Mouse (Mus musculus) MEL-GATA-1-ER (cell line): ENCODE data around the gene Zswim3.

Experiments used
- DNase-seq: peaks from one replicate; pipeline ENCODE4 v3.0.0-alpha.2; 2012; ENCODE audit warnings: low read depth; ENCODE audit errors: extremely low read depth

Gene Zswim3

DNA sequence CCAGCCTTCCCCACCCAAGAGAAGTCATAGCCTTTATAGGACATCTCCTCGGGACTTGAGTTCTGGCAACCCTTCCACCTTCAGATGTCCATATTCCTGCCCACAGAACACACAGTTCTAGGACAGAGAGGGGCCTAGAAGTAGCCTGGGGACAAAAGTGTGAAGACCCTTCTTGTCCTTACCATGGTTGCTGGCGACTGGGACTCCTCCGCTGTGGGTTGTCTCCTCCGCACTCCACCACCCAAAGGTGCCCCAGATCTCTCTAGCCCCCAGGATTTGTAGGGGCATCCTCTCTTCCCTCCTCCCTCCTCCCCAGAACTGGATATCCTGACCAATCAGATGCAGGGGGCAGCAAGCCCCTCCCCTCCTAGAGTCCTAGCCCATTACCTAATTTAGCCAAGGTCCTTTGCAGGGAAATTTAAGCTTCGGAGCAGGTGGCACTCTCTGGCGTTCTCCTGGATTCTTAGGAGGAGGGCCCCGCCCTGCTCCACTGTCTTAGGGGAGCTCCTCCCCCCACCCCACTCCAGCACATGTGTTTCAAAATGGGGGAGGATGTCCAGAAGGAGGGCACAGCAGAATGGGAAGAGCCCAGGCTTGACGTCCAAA lies 25.3 kb upstream of the Zswim3 start, which contains the start of gene Tnnc2:
Tnnc2 (minus strand) TSS at position 487 of the 606 bp plus-strand sequence.
- DNase-seq, result no peak

DNA sequence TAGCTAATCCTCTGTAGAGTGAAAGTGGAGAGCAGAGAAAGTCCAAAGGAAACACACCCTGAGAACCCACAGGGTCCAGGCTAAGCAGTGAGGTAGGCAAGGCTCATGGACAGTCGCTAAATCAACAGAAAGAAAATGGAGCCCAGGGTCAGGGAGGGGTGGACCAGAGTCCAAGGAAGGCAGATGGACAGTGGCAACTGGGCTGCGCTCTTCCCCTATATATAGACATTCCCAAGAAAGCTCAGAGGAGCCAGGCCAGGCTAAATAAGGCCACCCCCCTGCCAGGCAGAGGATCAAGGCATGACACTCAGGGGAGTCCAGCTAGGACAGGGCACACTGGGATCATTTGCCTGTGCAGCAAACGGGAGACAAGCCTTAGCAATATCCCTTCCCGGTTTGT lies 23.0 kb upstream of the Zswim3 start:
- DNase-seq, result no peak

DNA sequence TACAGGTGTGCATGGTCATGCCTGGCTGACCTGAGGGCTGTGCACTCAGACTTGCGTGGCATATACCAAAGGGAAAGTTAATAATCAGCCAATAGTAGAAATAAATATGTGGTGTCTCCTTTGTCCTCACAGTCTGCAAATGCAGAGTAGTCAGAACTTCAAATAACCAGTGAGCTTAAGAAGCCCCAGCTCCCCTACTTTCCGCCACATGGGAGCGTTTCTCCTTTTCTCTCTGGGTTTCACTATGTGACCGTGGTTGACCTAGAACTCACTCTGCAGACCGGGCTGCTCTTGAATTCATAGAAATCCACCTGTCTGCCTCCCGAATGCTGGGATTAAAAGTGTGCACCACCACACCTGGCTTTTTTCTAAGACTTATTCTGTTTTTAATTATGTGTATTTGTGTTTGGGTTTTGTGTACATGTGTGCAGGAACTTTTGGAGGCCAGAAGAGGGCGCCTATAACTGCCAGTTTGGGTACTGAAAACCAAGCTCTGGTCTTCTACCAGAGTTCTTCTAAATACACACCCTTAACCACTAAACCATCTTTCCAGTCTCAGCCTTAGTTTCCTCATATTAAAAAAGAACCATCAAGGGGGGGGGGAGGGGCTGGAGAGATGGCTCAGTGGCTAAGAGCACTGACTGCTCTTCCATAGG lies 20.8 kb upstream of the Zswim3 start:
- DNase-seq, result peak; percentile 57

DNA sequence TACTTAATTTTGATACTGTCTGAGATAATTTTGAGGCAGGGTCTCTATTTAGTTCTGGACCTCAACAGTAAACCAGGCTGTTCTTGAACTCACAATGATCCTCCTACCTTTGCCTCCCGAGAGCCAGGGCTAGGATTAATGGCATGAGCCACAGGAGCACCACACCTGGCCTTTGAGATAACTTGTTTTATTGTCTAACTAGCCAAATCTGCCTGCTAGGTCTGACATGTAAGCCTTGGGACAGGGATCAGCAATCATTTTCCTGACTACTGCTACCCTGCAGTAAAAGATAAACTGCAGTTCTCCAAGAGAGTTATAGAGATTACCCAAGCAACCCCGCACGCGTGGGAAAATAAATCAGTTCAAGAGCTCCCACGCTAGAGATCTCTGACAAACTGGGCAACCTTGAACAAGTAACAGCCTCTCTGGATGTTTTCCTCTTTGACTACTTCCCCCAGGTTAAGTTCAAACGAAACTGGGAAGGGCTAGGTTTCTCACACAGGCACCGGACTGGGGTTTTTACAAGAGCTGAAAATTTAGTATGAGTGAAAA lies 20.0 kb upstream of the Zswim3 start:
- no peak for DNase-seq

DNA sequence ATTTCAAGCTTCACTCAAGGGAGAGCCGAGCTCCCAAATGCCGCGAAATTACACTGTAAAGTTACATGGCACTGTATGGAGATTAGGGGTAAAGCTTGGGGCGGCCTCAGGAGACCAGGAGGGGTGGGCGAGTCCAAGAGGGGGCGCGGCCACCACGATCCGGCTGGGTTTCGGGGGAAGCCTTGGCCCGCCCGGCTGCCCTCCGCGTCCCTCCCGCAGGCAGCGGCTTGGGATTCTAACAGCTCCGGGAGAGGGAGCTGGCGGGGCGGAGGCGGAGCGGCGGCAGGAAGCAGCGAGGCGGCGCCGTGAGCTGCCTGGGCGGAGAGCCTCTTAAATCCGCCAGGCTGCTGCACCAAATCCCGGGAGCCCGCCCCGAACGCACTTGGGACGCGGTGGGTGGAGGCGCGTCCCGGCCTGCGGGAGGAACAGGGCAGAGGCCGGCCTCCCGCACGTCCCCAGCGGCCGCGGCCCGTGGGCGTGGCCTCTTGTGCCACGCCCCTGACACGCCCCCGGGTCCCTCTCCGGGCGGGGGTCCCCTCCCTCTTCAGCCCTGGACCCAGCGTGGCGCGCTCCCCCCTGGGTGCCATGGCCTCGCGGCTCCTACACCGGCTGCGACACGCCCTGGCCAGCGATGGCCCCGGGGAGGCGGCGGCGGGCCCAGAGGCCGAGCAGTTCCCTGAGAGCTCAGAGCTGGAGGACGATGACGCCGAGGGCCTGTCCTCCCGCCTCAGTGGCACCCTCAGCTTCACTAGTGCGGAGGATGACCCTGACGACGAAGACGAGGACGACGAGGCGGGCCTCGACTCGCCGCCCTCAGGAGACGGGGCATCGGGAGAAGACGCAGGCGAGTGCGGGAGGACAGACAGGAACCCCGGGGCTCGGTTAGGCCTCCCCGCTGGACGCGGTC lies 19.2 kb upstream of the Zswim3 start, which contains the start of gene Snx21:
Snx21 (plus strand) TSS at position 343 of the 907 bp plus-strand sequence.
- peak; percentile 40 for DNase-seq

DNA sequence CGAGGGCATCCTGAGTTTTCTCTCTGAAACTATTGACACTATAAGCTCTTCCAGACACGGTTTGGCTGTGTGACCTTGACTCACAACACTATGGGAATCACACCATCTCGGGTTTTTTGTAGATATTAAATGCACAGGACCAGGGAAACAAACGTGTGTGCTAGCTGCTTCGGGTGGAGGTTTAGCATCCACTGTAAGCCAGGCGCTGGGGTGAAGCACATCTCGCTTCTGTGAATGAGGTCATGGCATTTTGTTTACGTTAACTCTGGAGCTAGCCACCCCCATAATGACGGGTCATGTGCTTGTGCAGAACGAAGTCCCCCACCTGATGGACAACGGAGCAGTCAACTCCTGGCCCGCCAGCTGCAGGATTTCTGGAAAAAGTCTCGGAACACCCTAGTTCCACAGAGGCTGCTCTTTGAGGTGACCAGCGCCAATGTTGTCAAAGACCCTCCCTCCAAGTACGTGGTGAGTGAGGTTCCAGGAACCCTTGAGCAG lies 18.5 kb upstream of the Zswim3 start:
- no peak for DNase-seq

DNA sequence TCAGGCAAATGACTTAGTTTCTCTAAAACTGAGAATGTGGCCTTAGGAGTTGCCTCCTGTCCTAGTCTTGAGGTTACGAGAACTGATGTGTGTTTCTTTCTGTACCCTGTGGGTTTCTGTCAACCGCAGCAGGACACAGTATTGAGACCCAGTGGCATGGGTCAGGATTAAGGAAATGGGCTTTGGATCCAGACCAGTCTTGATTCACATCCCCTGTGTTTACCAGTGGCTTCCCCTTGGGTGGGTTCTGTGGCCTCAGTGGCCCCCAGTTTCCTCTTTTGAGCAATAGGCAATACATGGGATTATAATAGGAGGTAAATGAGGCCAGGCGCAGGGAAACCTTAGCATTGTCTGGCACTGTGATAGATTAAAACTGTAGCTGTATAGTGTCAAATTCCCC lies 17.9 kb upstream of the Zswim3 start:
- no peak for DNase-seq

DNA sequence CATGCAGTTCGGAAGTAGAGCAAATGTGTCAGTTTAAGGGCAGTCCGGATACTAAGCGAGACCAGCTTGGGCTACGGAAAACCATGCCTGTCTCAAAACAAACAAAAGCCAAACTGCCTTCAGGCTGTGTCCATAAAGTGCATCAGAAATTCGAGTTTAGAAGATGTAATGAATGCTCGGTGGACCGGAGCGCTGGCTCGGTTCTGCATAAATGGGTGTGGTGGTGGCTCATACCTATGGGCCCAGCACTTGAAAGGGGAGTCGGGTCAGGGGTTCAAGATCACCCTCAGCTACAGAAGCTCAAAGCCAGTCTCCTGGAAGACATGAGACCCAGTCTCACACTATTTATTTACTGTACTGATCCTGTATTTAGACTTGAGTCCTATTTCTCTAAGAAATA lies 17.1 kb upstream of the Zswim3 start:
- DNase-seq, result no peak

DNA sequence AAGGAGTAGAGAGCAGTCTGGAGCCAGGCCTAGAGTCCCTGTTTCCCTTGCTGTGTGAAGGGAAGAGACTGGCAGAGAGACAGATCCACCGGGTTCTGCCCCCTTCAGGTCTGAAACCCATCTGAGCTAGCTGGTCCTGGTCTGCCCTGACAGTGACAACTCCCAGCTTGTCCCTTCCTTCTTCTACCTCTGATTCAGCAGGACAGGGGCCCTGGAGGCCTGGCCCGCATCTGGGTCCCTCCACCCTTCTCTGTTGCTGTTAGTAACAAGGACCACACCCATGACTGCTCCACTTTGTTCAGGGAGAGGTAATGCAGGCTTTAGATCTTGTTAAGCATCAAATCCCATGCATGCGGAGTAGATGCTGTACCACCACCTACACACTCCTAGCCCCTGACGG lies 16.5 kb upstream of the Zswim3 start:
- no peak for DNase-seq

DNA sequence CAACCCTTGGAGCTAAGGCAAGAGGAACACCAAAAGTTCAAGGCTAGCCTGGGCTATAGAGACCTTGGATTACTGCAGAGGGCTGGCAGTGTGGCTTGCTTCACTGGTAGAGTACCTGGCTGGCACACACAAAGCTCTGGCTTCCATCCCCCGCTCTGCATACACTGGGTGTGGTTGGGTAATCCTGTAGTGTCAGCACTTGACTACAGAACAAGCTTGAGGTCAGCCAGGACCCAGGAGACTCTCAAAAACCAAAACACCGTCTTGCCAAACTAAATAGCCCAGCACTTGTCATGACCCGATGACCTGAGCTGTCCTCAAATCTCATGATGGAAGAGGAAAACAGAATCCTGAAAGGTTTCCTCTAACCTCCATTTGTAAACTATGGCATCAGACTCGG lies 14.4 kb upstream of the Zswim3 start:
- no peak for DNase-seq

DNA sequence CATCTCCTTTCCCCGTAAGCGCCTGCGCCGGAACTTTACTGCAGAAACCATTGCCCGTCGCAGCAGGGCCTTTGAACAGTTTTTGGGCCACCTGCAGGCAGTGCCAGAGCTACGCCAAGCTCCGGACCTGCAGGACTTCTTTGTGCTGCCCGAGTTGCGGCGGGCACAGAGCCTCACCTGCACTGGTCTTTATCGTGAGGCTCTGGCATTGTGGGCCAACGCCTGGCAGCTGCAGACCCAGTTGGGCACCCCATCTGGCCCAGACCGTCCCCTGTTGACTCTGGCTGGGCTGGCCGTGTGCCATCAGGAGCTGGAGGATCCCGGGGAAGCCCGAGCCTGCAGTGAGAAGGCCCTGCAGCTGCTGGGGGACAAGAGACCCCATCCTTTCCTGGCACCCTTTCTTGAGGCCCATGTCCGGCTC lies 13.0 kb upstream of the Zswim3 start:
- DNase-seq, result no peak

DNA sequence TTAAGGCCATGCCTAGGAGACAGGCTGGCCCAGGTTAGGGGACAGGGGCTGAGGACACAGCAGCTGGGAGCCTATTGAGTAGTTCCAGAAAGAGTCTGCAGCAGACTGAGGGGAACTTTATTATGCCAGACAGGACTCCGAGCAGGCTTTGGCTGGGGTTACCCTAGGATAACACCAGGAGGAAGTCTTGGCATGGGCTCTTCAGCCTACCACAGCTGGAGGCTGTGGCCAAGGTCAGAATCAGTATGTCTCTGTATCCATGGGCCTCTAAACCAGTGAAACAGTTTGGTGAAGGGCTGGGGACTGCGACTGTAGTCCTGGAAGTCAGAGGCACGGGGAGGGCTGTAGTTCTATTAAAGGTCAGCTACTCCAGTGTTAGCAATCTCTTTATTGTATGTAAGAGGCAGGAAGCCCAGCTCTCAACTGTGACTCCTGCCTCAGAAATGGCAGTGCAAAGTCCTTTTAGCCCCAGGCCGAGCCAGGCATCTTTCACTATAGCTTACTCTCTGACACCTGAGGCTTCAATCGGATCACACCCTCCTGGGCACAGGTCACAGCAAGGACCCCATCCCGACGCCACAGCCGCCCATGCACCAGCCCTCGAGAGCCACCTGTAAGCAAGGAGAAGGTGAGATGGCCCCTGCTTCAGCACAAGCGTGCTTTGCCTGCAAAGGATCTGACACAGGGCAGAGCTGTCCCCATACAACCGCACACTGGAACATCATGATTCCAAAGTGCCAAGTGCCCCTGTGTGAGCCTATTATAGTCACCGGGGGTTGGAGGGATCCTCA lies 12.3 kb upstream of the Zswim3 start:
- no peak for DNase-seq

DNA sequence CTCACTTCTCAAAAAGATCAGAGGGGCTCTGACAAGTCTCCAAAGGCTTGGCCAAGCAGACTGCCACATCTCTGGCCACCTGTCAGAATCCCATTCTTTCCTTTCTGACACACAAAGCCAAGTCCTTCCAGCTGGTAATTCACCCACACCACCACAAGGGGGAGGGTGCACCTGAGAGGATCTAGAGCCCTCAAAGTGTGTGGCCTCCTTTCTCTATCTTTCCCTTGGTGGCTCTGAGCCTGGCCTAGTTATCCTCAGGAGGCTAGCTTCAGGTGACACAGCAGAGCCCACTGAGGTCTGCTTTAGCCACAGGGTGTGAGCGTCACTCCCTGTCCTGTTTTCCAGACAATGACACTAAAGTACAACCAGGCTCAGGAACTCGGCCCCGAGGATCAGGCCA lies 11.7 kb upstream of the Zswim3 start:
- peak; percentile 30 for DNase-seq

DNA sequence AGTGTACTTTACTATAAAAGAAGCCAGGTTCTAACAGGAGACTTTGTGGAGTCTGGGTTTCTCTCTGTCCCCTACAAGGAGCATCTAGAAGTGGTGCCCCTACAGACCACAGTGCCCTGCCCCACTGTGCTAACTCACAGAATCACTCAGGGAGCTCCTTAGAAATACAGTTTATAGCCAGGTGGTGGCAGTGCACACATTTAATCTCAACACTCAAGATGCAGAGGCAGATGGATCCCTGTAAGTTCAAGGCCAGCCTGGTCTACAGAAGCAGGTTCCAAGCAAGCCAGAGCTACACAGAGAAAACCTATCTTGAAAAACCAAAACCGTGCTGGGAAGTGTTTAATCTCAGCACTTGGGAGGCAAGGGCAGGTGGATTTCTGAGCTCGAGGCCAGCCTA lies 11.1 kb upstream of the Zswim3 start:
- no peak for DNase-seq

DNA sequence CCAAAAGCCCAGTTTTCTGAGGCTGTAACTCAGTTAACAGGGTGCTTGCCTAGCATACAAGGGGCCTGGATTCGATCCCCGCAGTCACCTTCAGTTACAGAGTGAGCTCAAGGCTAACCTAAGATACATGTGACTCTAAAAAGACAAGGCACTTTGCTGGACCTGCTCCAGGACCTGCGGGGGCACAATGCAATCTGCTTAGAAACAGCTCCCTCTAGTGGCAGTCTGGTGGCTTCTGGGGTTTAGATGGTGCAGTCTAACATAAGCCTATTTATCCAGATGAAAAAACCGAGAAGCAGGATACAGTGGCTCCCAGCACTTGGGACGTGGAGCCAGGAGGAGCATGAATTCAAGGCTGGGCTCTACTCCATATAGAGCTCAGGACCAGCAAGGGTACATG lies 10.6 kb upstream of the Zswim3 start:
- DNase-seq, result peak; percentile 84

DNA sequence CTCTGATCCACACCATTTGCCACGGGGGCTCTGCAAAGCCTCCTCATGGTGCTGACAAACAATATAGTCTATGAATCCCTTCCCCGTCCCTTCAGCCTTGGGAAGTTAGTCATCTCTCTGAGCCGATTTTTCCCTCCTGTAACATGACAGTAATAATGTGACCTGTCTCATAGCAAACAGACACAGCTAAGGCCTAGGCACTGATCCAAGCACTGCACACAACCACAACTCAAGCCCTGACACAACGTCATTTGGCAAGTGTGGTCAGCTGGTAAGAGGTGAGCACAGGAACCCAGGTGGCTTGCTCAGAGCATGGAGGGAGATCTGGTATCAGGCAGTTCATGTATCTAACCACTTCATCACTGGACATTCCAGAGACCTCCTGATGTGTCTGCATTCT lies 9.0 kb upstream of the Zswim3 start:
- DNase-seq, result no peak

DNA sequence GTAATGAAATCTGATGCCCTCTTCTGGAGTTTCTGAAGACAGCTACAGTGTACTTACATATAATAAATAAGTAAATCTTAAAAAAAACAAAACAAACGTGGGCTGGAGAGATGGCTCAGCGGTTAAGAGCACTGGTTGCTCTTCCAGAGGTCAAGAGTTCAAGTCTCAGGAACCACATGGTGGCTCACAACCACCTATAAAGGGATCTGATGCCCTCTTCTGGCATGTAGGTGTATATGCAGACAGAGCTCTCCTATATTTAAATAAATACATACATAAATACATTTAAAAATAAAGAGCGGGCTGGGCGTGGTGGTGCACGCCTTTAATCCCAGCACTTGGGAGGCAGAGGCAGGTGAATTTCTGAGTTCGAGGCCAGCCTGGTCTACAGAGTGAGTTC lies 6.3 kb upstream of the Zswim3 start:
- DNase-seq, result peak; percentile 29

DNA sequence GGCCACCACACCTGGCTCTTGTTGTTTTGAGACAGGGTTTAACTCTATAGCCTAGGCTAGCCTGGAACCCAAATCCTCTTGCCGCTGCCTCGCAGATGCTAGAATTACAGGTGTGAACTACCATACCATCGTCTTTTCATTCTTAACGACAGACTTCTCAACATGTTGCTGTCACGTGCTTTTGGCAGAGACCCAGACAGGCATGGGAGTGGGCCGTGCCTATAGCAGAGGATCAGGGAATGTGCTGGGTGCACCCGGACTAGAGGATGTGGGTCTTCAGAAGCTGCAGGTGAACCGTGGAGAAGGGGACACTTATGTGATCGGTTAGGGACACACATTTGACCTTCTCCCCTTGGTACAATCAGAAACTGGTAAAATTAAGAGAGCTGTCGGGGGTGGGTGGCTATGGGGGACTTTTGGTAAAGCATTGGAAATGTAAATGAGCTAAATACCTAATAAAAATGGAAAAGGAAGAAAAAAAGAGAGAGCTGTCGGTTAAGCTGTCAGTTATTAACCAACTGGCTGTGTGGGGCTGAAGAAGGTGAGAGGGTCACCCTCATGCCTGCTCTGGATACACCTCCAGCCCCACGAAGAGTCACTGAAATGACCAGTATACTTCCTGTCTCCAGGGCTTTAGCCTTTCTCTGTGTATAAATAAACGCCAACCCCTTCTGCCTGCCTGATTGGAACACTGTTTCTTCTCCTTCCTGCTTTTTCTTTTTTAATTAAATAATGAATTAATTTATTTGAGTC lies 4.5 kb upstream of the Zswim3 start:
- DNase-seq, result no peak

DNA sequence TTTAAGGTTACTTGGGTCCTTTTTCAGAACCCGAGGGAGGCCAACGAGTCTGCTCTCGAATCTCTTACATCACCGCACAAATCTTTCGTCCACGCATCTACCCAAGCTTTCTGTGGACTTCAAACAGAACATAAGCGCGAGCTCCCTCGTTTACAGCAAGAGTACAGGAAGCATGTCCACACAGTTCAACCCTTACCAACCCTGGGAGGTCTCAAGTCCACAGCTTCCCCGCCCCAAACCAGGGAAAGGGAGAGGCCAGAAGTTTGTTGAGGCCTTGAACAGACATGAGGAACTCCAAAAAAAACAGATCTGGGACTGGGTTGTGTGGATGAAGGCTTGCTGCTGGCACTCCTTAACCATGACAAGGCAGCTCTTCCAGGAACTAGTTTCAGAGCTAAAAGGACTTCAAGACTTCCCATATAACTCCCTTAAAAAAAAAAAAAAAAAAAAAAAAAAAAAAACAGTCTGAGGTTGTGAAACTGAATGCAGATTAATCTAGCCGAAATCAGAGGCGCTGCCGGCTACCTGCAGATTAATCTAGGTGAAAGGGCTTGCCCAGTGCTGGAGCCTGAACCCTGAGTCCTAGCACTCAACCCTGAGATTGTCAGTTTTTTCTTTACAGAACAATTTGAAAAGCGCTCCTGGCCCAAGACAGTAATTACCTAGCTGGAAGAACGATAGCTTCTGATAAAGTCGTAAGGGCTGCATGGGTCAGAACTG lies 1.5 kb upstream of the Zswim3 start:
- no peak for DNase-seq

DNA sequence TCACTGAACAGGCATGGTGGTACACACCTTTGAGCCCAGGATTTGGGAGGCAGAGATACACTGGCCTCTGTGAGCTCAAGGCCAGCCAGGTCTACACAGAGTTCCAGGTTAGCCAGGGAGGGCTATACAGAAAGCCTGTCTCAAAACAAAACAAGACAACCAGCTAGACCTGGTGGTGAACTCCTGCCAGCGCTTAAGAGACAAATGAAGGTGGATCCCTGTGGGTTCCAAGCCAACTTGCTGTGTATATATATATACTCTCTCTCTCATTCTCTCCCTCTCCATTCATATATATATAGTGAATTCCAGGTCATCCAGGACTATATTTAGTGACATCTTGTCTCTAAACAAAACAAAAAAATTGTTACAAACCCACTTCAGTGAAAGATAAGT lies 981 bp upstream of the Zswim3 start:
- peak; percentile 13 for DNase-seq
